Mouse (Mus musculus) bone marrow, adult 2 months (tissue): Measurements from ENCODE around the gene Fgfr2.

Experiments
- CTCF ChIP-seq: fragments of 200-500 bp; IDR thresholded peaks from 2 replicates; pipeline ENCODE4 v1.5.1; 2011; ENCODE audit warnings: low read length, control low read depth; ENCODE audit not compliant: control insufficient read depth, insufficient read depth
- POLR2A ChIP-seq: fragments of 200-500 bp; IDR thresholded peaks from 2 replicates; pipeline ENCODE4 v1.6.1; 2011; ENCODE audit warnings: low read depth, mild to moderate bottlenecking, control low read depth, low read length, borderline replicate concordance; ENCODE audit not compliant: control insufficient read depth

- TF ChIP-seq POLR2A, result no peak
- peak; percentile 41 for TF ChIP-seq CTCF
These were observed 2326.4 kb downstream of the Fgfr2 start for GRCm38 (mm10) chr7:130796786-130797185.
